Mouse (Mus musculus) 3T3-L1 (cell line): ENCODE measurements at regions not wholly inside any gene's neighbourhood (a gene's known extent, or its start where the extent isn't known, plus 50 kb on each side); places are given as distances from the start of the nearest gene placed in this dataset.
A peak's percentile ranks its signal among the peaks of the same experiment; 100 is the strongest.

Experiments used
- DNase-seq: peaks from one replicate; pipeline ENCODE4 v3.0.0-alpha.2; 2015; ENCODE audit warnings: low read depth, low spot score

DNA sequence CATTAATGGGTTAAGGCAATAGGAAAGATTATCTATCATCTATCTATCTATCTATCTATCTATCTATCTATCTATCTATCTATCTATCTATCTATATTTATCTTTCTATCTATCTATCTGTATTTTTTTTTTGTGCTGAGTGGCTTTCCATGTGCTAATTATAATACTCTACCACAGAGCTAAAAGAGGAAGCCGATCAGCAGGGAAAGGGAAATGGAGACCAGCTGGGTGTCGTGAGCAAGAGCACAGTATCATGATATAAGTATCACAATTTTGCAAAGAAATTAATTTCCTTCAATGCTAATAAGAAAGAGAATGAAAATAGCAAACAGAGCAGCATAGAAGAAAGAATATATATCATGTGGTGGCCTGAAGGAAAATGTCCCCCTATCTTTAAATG lies 69.6 kb downstream of the Cldn1 start:
- no peak for DNase-seq

DNA sequence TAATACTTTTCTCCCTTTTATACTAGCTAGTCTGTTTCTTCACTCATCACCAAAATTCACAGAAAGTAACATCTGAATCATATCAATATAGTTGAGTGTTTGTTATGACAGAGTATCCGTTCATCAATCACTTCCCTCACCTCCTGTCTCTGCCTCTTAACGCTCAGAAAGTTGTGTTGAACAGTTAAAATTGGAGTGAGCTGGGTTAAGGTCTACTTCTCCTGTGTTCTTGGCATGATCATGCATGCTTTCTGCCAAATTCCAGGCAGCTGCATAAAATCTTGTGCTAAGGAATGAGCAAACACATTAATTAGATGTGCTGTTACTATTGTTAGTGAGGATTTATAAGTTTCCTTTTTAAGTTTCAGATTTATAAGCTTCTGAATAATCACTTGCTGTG lies 79.9 kb downstream of the Cldn1 start:
- DNase-seq = no peak

DNA sequence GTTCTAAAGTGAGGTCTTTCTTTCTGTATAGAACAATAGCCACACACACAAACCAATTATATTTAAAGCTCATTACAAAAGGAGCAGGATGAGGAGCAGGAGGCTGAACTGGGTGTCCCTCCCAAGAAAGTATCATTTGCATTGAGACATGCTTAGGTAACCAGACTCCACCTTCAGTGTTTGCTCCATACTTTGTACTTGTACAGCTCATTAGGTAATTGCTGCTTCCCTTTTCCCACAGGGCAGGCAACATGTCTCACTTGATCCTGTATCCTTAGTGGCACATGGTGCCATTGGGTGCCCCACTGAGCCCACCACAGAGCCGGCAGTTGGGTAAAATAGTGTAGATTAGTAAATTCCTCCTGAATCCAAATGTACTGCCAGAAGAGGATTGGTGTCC lies 86.0 kb downstream of the Cldn1 start:
- DNase-seq = no peak

DNA sequence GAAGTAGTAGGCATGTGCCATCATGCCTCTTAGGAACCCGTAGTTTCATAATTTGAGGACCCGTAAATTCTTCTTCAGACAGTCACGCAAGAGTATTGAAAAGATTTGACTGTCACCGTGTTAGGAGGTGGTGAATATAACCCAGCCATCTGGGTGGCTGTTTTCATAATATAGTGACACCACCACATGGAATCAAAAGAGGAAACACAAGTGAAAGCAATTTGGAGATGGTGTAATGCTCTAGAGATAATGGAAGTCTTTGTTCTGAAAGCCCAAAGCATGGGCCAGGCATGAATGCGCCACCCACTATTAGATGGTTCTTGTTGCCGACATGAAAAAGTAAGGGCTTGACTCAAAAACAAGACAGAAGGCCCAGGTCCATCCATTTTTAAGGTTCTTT lies 86.9 kb downstream of the Cldn1 start:
- no peak for DNase-seq

DNA sequence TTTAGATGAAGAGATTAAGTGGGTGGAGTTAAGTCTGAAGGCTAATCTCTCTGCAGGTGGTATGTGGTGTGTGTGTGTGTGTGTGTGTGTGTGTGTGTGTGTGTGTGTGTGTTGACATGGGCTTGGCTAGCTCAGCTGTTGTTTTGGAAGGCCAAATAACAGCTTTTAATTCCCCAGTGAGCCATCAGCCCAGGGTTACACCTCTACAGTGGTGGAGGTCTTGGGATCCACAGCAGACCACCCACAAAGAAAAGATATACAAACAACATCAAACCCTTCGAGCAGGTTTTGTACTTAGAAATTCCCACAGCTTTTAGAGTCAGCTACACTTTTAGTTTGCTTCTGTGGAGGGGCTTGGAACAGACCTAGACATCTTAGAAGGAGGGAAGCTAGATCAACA lies 89.2 kb downstream of the Cldn1 start:
- no peak for DNase-seq

DNA sequence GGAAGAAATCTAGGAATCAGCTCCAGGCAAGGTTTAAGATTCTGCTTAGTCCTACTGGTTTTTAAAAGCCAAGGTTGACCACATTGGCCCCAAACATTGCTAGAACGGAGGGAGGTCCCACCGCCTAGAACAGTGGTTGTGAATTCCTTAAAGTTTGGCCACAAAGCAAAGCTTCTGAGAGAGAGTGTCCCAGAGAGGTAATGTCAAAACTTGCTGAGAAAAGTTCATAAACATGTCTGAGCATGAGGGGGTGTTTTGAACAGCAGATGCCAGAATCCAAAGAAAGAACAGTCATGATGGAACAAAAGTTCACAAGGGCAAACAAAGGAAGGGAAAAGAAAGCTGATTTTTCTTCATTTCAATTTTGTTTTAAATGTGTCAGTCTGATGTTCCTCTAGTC lies 90.1 kb downstream of the Cldn1 start:
- DNase-seq = no peak

DNA sequence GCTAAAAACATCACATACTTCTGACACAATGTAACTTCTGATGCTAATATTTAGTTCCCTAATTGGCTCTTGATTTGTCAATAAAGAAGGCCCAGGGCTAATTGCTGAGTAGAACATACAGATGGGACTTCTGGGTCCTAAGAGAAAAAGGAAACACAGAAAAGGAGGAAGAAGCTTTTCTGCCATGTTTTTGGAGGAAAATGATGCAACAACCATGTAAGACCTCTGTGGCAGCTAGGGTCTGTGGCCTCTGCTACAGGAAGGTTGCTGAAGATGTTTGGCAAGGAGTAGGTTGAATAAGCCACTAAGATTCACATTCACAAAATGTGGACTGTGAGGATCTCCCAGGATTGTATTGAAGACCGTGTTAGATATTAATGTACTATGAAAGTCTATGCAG lies 94.9 kb downstream of the Cldn1 start:
- peak; percentile 60 for DNase-seq

DNA sequence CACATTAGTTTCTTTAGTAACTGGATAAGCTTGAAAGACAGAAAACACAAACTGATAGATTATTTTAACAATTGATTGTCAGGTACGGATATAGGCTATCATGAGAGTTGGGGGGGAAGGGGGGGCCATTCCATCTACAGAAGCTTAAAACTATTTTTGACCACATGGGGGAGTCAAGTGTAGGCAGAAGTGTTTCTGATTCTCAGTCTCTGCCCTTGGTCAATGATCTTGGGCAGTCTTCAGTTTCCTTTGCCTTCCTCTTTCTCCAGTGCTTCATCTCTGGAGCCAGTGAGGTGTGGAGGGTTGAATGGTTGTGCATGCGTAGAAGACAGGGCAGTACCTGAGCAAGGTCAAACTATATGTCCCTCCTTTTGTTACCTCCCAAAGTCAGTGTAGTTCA lies 118.8 kb downstream of the Cldn1 start:
- peak; percentile 78 for DNase-seq

DNA sequence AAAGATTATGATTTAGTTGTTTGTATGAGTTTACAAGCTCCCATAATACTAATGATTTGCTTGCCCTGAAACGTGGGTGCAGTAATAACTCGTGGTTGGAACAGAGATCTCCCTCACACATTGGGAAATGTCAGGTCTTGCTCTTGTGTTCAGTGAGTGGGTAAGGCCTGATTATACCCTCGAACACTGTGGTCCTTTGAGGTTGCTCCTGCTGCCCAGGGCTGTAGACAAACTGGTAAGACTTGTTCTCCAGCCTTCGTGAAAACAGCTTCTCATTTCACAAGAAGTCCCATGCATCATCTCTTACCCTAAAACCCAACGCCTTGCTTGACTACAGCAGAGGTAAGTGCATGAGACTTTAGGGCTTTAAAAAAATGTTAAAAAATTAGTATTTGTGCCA lies 119.9 kb downstream of the Cldn1 start:
- no peak for DNase-seq

DNA sequence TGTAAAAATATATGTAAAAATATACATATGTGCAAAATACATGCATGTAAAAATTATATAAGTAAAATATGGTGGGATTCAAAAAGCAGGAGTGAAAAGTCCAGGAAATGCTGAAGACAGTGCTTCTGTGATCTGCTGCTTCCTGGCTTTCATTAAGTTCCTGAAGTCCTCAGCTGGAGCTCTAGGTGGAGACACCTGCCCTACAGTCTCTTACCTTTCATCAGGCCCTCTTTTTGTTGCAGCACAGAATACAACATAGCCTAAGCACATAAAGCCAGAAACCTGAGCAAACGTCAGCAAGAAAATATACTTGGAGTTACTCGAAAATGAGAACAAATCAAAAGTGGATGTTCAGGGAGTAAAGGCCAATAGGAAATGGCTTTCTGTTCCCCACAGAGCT lies 120.6 kb downstream of the Cldn1 start:
- no peak for DNase-seq

DNA sequence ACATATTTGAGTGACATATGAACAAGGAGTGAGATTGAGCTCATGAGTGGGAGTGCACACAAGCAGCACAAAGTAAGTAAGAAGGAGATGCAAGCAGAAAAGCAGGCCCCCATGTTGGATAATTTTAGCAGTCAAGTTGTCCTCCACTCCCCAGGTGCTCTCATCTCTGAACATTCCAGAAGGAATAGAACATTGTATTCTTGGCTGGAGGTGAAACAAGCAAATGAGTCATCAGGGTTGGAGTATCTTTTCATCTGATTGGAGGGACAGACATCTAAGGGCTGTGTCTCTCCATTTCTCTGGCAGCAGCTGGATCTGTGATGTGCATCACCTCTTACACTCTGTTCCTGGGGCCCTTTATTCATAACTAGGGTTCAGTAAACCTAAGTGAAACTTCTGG lies 122.7 kb downstream of the Cldn1 start:
- DNase-seq = peak; percentile 68

DNA sequence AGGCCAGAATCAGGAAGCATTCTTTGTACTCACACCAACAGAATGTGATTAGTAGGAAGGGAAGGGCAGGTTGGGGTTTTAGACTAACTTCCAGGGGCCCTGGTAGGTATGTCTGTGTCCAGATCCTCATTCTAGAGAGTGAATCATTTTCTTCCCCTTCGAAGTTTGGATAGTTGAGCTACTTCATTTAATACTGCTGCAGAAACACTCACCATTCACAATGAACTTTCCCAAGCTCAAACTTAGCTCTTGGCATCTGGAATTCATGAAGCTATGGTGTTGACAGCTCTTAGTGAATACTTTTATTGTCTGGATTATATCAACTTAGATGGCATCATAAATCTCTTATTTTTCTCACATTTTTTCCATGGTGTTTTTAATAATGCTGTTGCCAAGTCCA lies 123.7 kb downstream of the Cldn1 start:
- peak; percentile 92 for DNase-seq

DNA sequence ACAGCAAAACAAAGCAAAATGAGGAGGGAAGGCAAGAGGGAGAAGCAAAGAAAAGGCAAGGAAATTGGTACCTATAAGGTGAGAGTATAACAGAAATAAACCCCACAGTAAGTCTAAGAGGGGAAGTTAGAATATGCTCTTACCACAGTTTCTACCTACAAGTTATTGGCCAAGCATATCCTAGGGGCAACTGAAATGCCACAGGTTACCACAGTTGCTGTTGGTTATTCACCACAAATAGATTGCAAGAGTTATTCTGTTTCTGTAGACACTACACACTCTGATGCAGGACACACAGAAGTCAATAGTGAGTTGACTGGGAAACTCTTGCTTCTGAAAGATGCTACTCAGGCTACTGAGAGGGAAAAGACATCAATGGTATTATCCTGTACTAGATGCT lies 129.7 kb upstream of the P3h2 start:
- no peak for DNase-seq

DNA sequence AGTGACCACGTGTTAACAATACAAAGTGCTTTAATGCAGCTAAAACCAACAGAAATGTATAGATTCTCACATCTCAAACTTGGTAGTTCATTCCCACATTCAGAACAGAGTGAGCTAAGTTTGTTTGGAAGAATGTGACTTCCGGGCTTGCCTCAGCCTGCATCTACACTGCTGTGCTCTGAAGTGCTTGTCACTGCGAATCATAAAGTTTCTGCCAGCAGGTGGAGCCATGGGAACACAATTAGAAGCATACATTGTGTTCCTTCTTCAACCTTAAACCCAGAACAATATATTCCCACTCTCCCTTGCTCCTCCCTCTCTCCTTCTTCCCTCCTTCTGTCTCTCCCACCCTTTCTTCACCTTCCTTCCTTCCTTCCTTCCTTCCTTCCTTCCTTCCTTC lies 128.5 kb upstream of the P3h2 start:
- DNase-seq = peak; percentile 99

DNA sequence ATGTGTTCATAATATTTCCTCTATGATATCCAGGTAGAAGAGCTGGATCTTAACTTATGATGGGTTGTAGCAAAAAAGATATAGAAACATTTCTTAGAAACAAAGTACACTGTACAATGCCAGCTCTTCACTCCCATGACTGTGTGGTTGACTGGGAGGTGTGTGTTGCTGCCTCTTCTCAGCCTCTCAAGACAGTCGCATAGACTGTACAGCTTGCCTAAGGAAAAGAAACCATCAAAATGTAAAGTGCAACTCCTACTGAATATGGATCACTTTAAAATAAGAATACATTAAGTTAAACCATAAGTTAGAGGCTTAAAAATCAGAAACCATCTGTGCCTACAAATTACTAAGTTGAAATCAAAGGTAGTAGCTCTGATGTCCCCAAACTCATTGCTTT lies 125.5 kb upstream of the P3h2 start:
- no peak for DNase-seq

DNA sequence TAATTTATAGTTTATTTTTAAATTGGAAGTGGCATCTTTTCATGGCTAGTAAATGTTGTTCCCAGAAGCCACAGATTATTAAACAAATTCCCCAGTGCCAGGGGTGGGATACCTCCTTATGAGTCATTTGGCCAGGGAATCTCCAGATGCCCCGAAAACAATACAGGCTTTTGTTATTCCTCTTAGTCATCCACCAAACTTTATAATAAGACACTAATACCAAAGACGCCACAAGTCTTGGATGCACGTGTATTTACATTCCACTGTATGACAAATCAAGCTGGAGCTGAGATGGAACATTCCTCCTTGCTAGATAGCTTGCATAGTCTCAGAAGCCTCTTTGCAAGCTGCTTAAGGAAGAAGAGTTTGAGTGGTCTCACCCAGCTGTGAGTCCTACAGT lies 105.8 kb upstream of the P3h2 start:
- DNase-seq = peak; percentile 98

DNA sequence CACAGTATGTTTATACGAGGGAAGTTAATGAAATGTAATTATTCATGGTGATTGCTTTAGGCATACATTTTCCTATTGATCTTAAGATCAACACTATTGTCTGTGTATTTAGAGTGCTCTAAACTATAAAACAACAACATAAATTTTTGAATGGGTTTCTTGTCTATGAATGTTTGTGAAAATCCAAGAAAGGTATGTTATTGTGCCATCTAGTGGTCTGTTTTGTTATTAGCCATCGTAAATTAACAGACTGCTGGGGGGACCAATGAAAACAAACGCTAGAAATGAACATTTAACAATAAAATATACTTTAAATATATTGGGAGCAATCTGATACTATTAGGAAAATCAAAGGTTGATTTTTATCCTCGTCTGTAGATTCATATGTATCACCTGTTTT lies 93.5 kb upstream of the P3h2 start:
- DNase-seq = peak; percentile 82

DNA sequence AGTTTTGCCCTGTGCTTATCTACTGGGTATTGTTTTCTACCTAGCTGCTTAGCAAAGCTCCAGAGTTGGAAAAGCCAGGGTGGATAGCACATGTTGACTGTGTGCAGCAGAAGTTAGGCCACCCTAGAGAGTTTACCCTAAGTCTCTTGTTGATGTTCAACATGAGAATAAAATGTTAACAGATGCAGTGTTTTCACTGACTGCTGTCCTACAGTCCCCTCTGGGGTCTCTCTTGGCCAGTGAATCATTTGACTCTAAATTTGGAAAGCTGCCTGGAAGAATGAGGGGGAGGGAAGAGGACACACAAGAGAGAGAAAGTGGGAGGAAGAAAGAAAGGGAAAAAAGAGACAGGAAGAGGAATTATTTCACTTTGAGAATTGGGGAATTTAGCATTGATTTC lies 90.8 kb upstream of the P3h2 start:
- DNase-seq = peak; percentile 62

DNA sequence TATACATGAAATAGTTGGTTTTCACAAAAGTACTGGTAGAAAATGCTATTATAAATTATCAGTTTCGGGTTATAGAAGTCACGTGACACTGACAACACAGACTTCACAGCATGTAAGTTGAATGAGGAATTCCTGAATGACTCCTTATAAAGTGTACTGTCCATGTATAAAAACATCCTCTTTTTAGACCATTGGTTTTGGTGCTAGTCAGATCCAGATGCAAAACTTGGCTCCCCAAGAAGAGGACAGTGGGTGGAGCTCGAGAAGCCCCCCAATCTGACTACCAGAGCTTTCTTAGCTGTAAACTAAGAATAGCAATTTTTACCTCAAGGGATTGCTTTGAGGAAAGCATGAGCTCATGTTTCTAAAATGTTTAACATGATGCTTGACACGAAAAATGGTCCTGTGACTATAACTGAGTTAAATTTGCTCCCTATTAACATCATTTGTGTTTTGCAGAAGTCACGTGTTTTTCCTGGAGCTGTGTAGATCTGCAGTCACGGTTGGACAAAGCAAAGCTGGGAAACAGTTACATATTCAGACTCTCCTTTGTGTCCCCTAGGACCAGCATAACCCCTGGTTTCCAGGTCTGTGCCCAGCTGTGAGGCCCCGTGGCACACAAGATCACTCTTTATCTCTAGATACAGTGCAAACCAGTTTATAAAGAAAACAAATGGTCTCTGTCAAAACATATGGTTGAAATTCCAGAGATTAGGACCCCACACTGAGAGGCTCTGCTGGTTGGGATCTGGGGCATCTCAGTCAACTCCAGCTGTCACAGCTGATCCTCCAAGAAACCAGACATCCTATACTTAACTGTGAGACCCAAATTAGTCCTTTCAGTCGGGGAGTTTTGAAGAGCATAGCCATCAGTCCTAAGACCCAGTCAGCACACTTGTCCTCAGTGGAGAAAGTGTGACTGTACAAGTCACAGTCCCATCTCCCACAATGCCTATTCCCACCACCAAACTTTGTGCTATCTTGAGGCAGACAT lies 80.0 kb upstream of the P3h2 start:
- no peak for DNase-seq

DNA sequence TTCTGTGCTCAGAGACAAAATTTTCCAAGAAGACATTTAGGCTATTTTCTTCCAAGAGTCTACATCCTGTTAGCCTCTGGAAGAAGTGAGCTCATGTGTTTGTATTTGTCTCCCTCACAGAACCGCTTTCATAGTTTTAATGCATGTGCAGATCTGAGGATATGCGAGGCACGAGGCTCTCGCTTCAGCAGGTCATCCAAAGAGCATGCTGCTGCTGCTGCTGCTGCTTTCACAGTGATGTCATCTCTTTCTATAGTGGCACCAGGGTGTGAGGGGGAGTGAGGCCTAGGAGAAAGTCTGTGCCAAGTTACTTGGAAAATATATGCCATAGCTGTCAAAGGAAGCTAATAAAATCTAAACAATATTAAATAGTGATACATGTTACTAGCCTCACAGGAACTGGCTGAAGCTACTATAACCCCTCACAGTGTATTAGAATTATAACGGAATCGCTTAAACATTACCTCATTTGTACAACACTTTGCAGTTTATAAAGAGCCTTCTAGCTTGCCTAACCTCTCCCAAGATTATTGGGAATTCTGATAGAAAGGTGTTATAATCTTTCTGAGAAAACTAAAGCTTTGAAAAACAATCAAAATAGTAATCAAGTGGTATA lies 79.2 kb upstream of the P3h2 start:
- no peak for DNase-seq

DNA sequence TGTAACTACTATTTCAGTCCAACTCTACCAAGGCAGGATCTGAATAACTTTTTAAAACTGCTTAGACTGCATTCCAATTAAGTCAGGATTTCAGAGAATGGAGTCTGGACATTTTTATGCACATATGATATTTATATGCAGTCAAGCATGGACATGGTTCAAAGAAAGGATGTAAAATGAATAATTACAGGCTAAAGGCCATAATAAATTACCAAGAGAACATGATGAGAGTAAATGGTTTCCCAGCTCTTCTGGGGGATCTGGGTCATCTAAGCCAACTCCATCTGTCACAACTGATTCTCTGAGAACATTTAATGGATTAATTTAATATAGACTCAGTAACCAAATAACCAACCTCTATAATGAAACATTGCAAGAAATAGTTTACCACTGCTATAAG lies 77.9 kb upstream of the P3h2 start:
- DNase-seq = no peak

DNA sequence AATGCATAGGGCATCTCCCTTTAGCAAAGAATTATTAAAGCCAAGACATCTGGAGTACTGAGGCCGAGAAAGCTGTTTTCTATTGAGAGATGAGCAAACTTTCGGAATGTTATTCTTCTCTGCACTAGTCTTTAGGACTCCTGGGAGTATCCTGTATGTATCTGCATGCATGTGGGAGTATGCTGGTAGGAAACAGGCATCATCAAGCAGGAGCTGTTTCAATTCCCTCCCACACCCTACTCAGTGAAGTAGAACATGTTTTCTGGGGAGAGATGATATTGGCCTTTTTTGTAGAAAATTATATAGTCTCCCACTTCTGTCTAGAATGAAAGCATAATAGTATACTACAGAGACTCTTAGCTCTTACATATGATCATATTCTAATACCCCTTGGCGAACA lies 76.1 kb upstream of the P3h2 start:
- DNase-seq = no peak

DNA sequence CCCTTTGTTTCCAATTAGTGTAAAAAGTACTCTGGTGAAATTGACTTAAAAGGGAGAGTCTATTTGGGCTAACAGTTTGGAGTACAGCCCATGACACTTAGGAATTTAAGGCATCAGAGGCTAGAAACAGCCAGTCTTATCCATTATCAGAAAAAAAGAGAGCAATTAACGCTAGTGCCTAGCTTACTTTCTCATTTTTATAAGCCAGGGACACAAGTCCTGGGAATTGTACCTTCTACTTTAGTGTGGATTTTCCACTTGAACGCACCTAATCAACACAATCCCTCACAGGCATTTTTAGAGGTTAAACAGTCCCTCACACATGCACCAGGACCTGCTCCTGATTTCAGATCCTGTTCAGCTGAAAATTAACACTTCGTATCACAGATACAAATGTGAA lies 65.9 kb upstream of the P3h2 start:
- no peak for DNase-seq
